Mouse (Mus musculus) right cerebral cortex, adult 18-20 months (tissue): Measurements from ENCODE around the gene Rad21l.

Source experiments
- DNase-seq: peaks from one replicate; pipeline ENCODE4 v3.0.0; 2022; ENCODE audit warnings: mixed read lengths

Gene Rad21l

DNA sequence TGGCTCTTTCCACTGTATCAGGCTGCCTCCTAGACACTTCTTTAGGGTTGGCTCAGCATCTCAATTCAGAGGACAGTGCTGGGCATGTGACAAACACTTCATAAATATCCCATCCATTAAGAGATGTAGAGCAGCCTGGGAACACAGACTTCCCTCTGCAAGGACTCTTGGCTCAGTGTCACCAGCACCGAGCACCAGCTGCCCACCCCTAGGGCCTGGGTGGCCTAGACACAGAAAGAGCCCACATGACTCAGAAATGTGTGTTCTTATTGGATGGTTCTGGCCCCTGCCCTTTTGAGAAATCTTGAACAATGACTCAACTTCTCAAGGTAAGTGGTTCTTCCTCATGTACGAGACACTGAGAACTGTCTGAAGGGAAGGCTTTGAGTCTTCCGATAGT, 40.3 kb downstream of the Rad21l start:
- no peak for DNase-seq

DNA sequence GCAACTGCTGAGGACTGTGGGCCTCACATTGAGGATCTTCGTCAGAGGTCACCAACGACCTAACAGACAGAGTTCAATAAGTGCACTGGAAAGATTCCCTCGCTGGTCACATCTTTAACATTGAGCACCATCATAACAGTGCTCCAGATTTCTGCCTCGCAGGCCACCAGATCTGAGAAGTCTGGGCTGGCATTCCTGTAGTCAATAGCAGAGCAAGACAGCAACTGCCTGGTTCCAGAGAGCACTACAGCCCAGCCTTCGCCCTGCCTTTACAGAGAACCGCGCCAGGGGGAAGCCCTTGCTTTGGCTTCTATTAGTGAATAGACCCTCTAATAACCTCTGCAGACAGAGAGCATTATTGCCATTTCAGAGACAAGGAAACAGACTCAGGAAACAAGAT, 42.0 kb downstream of the Rad21l start:
- DNase-seq = no peak

DNA sequence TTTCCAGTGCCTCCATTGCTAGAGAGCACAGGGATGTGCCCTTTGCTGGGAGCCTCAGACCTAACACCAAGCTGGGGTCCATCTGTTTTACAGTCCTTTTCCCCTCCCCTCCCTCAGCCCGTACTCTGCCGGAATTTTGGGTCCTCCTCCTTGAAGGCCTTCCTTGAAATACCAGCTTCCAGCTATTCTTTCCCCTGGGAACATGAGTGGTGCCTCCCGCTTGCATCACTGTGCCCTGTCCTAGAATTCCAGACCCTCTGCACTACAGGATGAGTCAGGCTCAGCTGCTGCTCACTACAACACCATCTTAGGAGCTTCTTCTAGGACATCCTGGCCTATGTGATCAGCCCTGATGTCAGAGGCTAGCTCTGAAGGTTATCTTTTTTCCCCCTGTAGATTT, 44.6 kb downstream of the Rad21l start:
- DNase-seq = peak; percentile 7

DNA sequence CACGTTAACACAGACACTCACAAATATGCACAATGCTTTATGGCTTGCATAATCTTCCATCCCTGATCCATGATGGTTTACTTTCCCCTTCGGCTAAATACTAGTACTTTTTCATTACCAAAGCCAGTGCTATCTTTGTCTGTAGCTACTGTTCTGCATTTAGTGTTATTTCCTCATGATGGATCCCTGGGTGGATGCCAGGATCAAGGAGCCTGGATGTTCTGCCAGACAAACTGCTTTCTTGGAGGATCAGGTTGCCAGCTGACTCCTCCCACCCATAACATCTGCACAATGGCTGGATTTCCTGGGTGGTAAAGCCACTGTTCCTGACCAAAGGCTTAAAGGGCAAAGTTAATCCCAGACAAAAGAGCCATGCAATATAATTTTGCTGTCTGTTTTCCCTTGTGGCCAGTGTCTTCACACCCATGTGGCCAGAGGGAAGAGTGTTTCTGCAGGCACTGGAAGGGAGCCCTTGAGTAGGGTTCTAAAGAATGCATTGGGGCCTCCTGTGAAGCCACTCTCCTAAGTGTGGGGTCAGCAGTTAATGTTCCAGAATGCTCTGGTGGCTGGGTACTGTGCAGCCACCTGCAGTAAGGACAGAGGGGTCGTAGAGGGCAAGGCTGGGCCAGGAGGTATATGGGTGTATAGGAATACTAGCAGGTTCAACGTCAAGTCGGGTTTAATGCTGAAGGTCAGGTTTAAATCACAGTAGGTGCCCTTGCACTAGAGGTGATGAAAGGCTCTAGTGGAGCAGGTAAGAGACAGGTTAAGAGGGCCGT, 51.6 kb downstream of the Rad21l start:
- DNase-seq = peak; percentile 74

DNA sequence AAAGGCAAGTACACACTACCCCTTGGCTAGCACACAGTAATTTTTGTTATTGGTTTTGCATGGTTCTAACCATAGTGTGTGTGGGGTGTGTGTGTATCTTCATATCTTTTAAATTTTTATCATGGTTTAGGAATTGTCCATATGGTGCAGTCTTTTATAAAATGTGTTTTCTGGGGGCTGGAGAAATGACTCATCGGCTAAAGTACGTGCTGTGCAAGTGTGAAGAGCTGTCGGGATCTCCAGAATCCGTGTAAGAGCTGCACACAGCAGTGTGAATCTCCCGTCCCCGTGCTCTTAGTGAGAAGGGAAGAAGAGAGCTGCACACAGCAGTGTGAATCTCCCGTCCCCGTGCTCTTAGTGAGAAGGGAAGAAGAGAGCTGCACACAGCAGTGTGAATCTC, 52.6 kb downstream of the Rad21l start:
- DNase-seq = peak; percentile 84

DNA sequence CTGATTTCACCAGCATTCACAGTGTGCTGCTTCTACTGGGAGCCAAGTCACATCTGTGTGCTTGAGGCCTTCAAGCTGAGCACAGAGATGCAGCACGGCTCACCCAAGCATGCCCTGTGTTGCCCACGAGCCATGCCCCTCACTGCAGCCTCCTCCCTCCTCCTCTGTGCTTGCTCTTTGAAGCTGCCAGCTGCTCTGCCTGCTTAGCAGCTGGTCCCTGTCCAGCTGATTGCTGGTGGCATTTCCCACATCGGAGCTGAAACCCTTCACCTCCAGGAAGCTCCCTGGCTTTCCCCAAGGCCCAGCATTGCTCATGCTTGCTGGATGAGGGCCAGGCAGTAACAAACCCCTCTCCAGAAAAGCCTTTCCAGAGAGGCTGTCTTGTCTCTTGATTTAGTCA, 58.4 kb downstream of the Rad21l start:
- no peak for DNase-seq

DNA sequence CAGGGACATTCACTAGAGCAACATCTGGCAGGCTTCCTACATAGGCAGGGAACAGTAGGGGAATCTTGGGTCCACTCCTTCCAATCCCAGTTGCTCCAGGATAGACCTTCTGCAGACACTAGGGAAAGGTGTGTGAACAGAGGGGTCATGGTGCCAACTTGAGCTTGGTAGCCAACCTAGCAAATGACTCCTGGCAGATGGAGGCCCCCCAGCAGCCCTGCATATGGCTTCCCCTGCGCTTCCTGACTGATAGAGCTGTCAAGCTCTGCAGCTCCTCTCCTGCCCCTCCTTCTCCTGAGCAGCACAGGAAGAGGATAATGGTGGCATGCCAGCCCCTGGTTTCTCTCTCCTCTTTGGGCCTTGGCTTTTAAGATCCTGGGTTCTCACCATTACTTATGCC, 59.9 kb downstream of the Rad21l start:
- DNase-seq = no peak

DNA sequence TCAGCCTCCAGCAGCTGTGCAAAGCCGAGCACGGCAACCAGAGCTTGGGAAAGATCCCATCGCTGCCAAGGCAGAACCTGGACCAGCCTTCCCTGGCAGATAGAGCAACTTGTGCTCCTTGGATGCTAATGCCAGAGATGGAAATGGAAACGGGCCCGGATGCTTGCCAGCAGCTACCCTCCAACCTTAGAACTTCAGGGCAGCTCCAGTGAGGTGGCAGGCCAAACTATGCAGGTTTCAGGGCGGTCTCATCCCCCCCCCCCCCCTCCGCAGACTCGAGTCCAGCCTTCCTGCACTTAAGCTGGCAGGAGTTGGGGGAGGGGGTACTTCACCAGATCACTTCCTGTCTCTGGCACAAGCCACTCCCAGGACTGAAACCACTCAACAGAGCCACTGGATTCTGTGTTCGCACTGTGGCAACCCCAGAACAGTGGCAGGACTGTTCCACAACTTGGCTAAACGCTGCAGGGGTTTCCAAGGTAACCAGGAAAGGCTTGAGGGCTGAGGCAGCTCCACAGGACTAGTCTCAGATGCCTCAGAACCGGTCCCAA, 62.8 kb downstream of the Rad21l start:
- peak; percentile 90 for DNase-seq

DNA sequence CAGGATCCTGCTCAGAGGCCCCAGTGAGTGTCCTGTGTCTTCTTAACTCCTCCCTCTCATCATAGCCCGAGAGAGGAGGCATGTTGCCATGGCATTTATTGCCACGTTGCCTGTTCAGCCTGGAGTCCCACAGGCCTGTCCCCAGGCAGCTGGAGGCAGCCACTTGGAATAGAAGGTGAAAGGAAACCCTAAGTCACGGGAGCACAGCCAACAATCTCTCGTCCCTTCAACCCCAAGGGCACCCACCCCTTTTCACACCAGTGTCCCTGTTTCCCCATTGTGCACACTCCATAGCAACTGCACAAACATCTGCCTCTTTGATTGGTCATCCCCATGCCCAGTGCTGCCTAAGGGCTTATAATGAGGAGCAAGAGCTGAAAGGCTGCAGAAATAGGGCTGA, 64.7 kb downstream of the Rad21l start:
- DNase-seq = peak; percentile 57

DNA sequence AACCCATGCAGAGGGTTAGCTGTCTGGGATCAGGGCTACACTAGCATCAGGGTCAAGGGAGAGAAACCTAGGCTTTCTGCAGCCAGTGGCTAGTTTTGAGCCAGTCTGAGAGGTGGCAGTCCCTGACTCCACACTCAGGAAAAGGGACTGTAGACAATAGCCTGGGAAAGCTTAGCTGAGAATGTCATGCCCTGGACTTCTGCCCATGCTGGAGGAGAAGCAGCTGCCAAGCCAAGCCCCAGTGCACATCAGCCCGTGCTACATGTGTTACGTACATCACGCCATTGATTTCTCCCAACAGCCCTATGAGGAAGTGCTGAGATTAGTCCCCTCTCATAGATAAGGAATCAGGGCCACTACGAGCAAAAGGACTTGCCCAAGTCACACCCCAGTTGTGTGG, 66.2 kb downstream of the Rad21l start:
- DNase-seq = no peak

DNA sequence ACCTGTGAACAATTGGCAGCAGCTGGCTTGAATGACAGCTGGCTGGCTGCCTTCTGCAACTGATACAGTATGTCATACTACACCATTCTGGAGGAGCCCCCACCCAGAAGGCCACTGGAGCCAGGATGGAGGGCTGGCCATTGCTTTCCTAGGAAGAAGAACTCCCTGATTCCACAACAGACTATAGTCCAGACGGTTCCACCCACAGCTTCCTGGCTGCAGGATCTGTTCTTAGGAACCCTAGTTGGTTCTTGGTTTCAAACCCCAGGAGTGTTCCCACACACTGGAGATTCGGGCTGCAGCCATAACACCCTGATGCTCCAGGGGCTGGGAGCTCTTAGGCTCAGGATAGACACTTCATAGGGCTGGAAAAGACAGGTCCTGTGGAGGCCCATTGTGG, 70.3 kb downstream of the Rad21l start:
- DNase-seq = peak; percentile 77
